Mouse (Mus musculus) skeletal muscle tissue, postnatal 0 days (tissue): ENCODE data around the gene Myoz1. TPM values are rescaled to one million over a fixed set of nuclear protein-coding genes. Genes with fewer than 3 reads are reported as not detected.

Experiments
- microRNA-seq, 2 experiments: library from miRNA; unstranded; fragments of <30 nt; microRNA quantifications; one replicate each; pipeline ENCODE4; 2016
- polyA plus RNA-seq: library from polyadenylated mRNA; unstranded; fragments of >200 nt; fragmentation: Nextera tagmentation; extraction: Ambion mirVana; gene quantifications from 2 replicates; pipeline ENCODE4 v1.2.1, GENCODE M21; 2015

The Myoz1 gene
- polyA plus RNA-seq = 1,828 and 2,171 TPM in 2 replicates

DNA sequence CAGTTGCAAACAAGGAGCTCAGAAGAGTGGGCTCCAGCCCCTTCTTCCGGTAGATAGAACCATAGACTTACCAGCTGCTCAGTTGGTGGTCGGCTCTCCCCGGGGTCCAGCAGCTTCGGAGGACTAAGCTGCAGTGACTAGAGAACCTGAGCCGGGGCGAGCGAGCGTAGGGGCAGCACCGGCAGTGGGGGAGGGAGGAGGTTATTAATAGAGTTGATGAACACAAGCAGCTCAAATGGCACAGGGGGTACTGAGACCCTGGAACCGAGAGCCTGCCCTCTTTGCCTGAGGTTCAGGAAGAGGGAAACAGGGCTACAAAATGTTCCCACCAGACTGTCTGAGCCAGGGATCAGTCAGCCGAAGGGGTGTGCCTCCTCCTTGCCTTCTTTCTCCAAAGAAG, at the start of gene Myoz1:
TSS of gene Myoz1 (minus strand) at position 180 of the 400 bp plus-strand sequence.

DNA sequence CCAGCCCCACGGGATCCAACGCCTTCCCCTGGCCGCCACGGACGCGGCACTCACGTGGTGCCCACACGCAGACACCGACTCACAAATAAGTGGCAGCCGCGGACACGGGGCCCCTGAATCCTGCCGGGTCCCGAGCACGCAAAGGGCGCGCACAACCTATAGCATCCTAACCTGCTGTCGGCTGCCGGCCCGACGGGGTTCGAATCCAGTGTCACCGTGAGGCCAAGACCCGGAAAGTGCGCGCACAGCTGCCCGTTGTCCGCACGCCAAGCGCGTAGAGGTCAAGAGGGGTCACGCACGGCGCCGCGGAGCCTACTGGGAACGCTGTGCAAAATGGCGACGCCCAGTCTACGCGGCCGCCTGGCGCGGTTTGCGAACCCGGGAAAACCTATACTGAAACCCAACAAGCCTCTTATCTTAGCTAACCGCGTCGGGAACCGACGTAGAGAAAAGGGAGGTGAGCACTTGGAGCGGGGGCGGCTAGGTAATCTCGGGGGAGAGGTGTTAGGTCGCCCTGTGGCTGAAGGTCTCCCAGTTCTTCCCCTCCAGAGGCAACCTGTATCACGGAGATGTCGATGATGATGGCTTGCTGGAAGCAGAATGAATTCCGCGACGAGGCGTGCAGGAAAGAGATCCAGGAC, 46.5 kb upstream of the Myoz1 start, which contains the start of gene Chchd1:
TSS of gene Chchd1 (plus strand) at position 266 of the 641 bp plus-strand sequence.

DNA sequence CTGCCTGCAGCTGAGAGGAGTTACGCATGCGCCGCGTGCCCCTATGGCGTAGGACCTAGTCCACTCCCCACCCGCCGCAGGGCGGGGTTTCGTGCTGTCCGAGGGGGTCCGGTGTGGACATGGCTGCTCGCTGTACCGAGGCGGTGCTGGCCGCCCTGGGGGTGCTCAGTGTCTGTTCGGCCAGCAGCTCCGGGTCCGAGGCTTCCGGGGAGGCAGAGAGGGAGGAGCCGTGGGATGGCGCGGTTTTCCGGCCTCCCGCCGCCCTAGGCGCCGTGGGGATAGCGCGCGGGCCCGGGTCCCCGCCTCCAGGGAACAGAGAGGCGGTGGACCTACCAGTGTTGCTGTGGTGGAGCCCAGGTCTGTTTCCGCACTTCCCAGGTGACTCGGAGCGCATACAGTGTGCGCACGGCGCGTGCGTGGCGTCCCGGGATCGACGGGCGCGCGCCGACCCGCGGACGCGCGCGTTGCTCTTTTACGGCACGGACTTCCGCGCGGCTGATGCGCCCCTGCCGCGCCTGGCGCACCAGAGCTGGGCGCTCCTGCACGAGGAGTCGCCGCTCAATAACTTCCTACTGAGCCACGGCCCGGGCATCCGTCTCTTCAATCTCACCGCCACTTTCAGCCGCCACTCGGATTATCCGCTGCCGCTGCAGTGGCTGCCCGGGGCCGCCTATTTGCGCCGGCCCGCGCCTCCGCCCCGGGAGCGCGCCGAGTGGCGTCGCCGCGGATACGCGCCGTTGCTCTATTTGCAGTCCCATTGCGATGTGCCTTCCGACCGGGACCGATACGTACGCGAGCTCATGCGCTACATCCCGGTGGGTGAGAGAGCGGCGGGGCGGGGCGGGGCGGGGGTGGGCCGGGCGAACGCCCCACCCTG, 38.8 kb upstream of the Myoz1 start, which contains the start of gene Fut11:
TSS of gene Fut11 (plus strand) at position 85 of the 877 bp plus-strand sequence.

DNA sequence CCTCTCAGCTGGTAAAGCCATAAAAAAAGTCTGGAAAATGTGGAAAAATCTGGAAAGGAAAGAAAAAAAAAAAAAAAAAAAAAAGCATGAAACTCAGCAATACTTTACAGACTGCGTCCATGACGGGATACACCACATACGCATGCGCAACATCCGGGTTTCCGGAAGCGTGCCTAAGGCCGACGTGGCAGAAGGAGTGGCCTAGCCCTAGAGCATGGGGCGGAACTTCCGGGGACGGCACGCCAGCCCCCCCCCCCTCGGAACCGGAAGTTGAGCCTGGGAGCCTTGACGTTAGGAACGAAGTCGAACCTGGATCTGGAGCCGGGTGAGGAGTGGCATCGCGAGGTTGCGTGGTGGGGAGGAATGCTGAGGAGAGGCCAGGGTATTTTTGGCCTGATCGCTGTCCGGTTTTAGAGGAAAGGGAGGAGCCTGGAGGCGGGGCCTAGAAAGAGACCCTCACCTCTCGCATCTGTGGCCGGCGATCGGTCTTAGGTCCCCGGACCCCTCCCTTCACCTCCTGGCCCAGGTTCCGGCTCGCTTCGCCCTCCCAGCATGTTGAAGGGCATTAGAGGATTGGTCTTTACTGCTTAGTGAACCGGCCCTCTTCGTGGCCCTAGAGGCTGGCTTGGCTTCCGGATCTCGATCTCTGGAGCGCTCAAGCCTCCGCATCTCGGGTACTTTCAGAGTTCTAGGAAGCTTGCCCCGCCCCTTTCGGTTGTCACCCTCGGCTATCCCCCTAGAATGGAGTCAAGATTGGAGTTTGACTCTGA, 17.9 kb upstream of the Myoz1 start, which contains the start of gene Sec24c:
TSS of gene Sec24c (plus strand) at position 245 of the 770 bp plus-strand sequence.

DNA sequence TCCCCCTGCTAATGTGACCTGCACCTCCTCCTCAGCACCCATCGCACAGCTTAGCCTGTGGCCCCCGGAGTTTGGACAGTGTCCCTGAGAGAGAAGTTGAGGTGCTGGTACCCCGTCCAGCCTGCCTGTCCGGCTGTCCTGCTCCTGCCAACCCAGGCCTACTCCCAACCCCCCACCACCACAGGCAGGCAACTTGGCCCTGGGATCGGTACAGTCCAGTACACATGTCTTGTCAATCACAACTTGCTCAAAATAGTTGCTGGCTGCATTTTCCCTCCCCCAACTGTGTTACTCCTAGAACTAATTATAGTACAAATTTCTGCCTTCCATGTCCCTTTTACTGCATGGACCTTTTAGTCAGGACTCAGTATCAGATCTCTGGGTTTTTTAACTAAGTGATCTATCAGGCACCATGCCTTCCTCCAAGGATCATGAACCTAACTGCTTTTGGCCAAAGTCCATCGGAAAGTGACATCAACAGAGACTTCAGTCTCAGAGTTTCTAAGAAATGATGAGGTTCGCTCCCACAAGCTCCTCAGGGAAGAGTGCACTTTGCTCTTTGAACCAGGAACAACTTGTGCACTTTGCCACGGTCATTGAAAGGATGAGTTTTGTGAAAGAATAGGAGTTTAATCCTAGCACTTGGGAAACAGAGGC, 11.9 kb upstream of the Myoz1 start, which contains the start of gene Synpo2l:
TSS of gene Synpo2l (minus strand) at position 201 of the 657 bp plus-strand sequence.

DNA sequence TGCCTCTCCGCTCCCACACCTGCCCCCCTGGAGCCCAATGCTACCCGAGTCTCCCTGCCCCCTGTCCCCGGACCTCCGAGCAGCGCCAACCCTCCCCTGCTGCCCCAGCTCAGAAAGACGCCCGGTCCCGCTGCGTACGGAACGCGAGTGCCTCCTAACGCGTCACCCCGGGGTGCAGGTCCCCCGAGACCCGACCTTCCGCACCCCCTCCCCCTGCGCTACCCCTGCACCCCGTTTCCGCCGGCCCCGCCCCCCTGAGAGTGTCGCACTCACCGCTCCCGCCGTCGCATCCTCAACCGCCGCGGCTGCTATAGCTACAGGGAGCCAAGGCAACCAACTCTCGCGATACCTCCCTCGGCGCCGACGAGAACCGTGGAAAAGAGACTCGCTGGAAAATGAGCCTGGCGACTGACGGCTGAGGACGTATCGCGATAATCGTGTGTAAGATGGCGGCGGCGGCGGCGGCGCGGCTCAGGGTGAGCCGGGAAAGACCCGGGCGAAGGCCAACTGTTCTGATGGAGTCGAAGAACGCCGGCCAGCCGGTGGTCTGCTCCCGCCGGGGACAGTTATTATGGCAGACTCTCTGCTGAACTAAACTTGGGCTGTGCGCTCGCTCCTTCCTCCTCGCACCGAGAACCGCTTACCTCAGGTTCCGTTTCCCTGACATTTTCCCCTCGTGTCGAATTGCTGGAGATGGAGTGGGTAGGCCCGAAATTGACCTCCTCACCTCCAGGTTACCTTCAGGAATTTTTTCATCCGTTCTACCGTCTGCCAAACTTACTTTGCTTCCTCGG, 15.5 kb downstream of the Myoz1 start, which contains the start of gene Usp54:
TSS of gene Usp54 (minus strand) at position 420 of the 794 bp plus-strand sequence.

Small RNA genes lying within 50 kb of the gene (microRNA-seq; reads per million reads assigned to microRNA genes)
- gene Mir6946 = 0.61 to 1.1 reads per million in 2 experiments

Other genes with a start within 250 kb of the Myoz1 start
- gene Cfap70, start 204.3 kb downstream of the Myoz1 start, polyA plus RNA-seq = 0.12 and 0.23 TPM in 2 replicates
- gene Anxa7, start 176.4 kb downstream of the Myoz1 start, polyA plus RNA-seq = 26.2 and 30.5 TPM in 2 replicates
- gene Mss51, start 159.6 kb downstream of the Myoz1 start, polyA plus RNA-seq = 0.84 and 0.94 TPM in 2 replicates
- gene Ppp3cb, start 110.0 kb downstream of the Myoz1 start, polyA plus RNA-seq = 37.6 and 51.1 TPM in 2 replicates
- gene Usp54, start 15.5 kb downstream of the Myoz1 start, polyA plus RNA-seq = 1.8 and 2.3 TPM in 2 replicates
- gene Synpo2l, start 11.8 kb upstream of the Myoz1 start, polyA plus RNA-seq = 124 and 130 TPM in 2 replicates
- gene Sec24c, start 17.8 kb upstream of the Myoz1 start, polyA plus RNA-seq = 31.6 and 33.9 TPM in 2 replicates
- 15.7 and 16.4 TPM in 2 replicates for gene Fut11, start 38.4 kb upstream of the Myoz1 start, polyA plus RNA-seq
- gene Chchd1, start 46.5 kb upstream of the Myoz1 start, polyA plus RNA-seq = 181 and 199 TPM in 2 replicates
- 12.3 and 14.6 TPM in 2 replicates for gene Zswim8, start 51.0 kb upstream of the Myoz1 start, polyA plus RNA-seq
- 15.6 and 17.2 TPM in 2 replicates for gene Ndst2, start 78.0 kb upstream of the Myoz1 start, polyA plus RNA-seq
- gene Camk2g, start 137.5 kb upstream of the Myoz1 start, polyA plus RNA-seq = 58.1 and 68.5 TPM in 2 replicates
- gene Plau, start 180.1 kb upstream of the Myoz1 start, polyA plus RNA-seq = 2.6 and 3.1 TPM in 2 replicates